Mouse (Mus musculus) midbrain, embryonic 11.5 days (tissue): ENCODE data around the gene Vps33b. TPM values are rescaled to one million over a fixed set of nuclear protein-coding genes. Genes with fewer than 3 reads are reported as not detected.

Experiments
- ATAC-seq: fragments of 200-750 bp; cut with Nextera tagmentation; 2 replicates; pipeline ENCODE4 v1.8.0; 2017; ENCODE audit warnings: moderate TSS enrichment, moderate library complexity; ENCODE audit not compliant: low FRiP score
- DNase-seq: peaks from one replicate; pipeline ENCODE4 v3.0.0; 2015; ENCODE audit warnings: low spot score; ENCODE audit errors: missing footprints
- H3K27ac ChIP-seq: fragments of 300-500 bp; sonication (generic); 2 replicates; pipeline ENCODE4 v1.5.1; 2014; ENCODE audit warnings: low read depth, low read length
- H3K27me3 ChIP-seq: fragments of 300-500 bp; sonication (generic); 2 replicates; pipeline ENCODE4 v1.6.1; 2014; ENCODE audit warnings: mild to moderate bottlenecking, low read length, moderate library complexity, mixed read lengths; ENCODE audit not compliant: control insufficient read depth, insufficient read depth
- H3K36me3 ChIP-seq: fragments of 300-500 bp; sonication (generic); 2 replicates; pipeline ENCODE4 v1.6.1; 2014; ENCODE audit warnings: mild to moderate bottlenecking, low read length, moderate library complexity, mixed read lengths; ENCODE audit not compliant: control insufficient read depth, insufficient read depth
- H3K4me1 ChIP-seq: fragments of 300-500 bp; sonication (generic); 2 replicates; pipeline ENCODE4 v1.6.1; 2014; ENCODE audit warnings: low read length; ENCODE audit not compliant: control insufficient read depth, insufficient read depth
- H3K4me2 ChIP-seq: fragments of 300-500 bp; sonication (generic); 2 replicates; pipeline ENCODE4 v1.6.1; 2014; ENCODE audit warnings: mild to moderate bottlenecking, moderate library complexity
- H3K4me3 ChIP-seq: fragments of 300-500 bp; sonication (generic); 2 replicates; pipeline ENCODE4 v1.5.1; 2014; ENCODE audit warnings: low read depth, low read length
- H3K9ac ChIP-seq: fragments of 300-500 bp; sonication (generic); 2 replicates; pipeline ENCODE4 v1.6.1; 2014; ENCODE audit warnings: low read length
- H3K9me3 ChIP-seq: fragments of 300-500 bp; sonication (generic); 2 replicates; pipeline ENCODE4 v1.6.1; 2016; ENCODE audit warnings: low read length; ENCODE audit not compliant: control insufficient read depth
- WGBS: fragments of 180-500 bp; shearing (Covaris S2); extraction: QIAGEN DNeasy Blood & Tissue Kit; methylation state at CpG from one replicate; pipeline ENCODE4 v1.1.7; 2014; 5-methylcytosine and 5-hydroxymethylcytosine counted together
- polyA plus RNA-seq: library from polyadenylated mRNA; unstranded; fragments of >200 nt; fragmentation: Nextera tagmentation; extraction: Ambion mirVana; gene quantifications from 2 replicates; pipeline ENCODE4 v1.2.1, GENCODE M21; 2014

Vps33b gene
- polyA plus RNA-seq, 1 experiment from 2014 or later, result 12.6 TPM

DNA sequence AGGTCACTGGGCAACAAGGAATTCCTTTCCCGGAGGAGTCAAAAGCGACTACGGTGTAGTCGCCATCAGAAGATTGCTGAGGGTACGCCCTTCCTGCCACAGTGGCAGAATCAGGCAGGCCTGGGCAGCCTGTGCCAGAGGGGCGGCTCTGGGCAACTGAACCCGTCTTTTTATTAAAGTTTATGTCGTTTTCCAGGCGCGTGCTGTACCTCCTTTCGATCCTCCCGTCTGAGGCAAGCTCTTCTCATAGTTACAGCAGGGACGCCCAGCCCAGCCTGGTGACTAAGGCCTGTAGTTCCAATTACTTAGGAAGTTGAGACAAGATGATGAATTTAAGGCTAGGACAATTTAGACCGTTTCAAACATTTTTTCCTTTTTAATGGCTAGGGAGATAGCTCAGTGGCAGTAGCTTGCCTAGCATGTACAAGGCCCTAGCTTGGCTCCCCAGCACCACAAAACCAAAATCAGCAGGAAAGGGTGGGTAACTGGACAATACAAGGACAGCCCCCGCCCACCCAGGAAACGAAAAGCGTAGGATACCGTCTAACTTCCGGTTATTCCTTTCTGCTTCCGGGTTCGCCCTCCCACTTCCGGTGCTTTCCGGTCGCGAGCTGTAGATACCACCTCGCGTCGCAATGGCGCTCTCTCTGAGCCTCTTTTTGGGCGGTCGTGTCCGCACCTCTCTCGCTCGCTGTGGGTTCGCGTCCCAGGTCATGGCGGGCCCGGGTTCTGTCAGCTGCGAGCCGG, 8.7 kb upstream of the Vps33b start, which contains the start of gene Ngrn:
Ngrn (plus strand) TSS at position 591 of the 747 bp plus-strand sequence.
- H3K36me3 ChIP-seq, result peaks cover 3% of the 10 kb centered on the region; the same call in 1 of the 2 replicates
- DNase-seq, result peak; percentile 98
- peak within 1 kb of the TSS; percentile 20; the same call in 1 of the 2 replicates for H3K27ac ChIP-seq

DNA sequence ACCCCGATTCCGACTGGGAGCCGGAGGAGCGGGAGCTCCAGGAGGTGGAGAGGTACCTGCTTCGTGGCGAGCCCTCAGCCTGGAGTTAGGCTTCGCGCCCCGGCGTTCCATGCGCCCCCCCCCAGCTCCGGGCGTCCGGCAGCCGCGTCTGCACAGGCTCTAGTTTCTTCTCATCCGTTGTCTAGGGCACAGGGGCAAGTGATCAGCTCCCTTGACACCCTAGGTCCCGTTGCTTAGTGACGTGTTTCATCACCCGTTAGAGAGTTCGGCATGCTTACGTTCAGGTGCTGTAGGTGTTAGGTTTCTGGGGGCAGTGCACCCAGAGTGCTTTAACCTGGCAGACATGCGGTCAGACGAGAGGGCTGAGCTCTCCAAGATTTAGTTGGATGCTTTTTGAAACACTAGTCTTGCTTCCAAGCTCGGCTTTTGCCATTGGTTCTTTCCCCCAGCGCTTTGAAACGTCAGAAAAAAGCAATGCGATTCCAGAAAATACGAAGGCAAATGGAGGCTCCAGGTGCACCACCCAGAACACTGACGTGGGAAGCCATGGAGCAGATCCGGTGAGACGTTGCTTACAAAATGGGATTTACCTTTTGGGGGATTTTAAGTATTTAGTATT, 8.0 kb upstream of the Vps33b start:
- peaks cover 3% of the 10 kb centered on the region; the same call in 1 of the 2 replicates for H3K36me3 ChIP-seq
- H3K4me1 ChIP-seq, result peaks cover 10% of the 10 kb centered on the region
- DNase-seq, result no peak
- peak overlapping the region; percentile 20; the same call in 1 of the 2 replicates for H3K27ac ChIP-seq
- H3K4me2 ChIP-seq, result peak overlapping the region; percentile 78
- no peak; the same call in 1 of the 2 replicates for ATAC-seq
- peak overlapping the region; percentile 89 for H3K4me3 ChIP-seq
- H3K9me3 ChIP-seq, result no peaks in the 10 kb centered on the region
- no peaks in the 10 kb centered on the region for H3K27me3 ChIP-seq
- 2% methylated on average over 32 of the region's 32 CpGs for WGBS
- H3K9ac ChIP-seq, result peak overlapping the region; percentile 87

More for the DNA sequence above, 8.7 kb upstream of the Vps33b start, which contains the start of gene Ngrn:
- Histone ChIP-seq H3K4me3 (peak within 1 kb of the TSS; percentile 89), H3K4me2 (peak within 1 kb of the TSS; percentile 78), H3K27me3 (no peaks in the 10 kb centered on the region), H3K9me3 (no peaks in the 10 kb centered on the region), H3K9ac (peak within 1 kb of the TSS; percentile 87), H3K4me1 (peaks cover 10% of the 10 kb centered on the region)
- WGBS, result 26% methylated on average over 40 of the region's 40 CpGs
- peak; percentile 89 for ATAC-seq

DNA sequence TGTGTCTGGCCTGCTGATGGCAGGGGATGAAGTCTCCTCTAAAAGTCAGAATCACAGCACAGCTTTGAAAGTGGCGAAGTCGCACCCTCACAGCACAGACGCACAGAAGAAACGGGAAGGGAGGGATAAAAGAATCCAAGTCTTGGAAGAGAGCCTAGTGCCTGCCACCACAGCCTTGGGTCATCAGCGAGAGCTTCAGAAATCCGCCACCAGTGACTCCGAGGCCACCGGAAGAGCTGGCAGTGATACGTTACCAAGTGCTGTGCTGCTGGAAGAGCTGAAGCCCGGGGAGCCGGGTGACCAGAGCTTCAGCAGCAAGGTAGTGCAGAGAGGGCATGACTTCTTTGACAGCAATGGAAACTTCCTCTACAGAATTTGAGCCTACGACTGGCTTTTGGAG, 4.8 kb upstream of the Vps33b start:
- Histone ChIP-seq H3K9me3 (no peaks in the 10 kb centered on the region), H3K27ac (no peak overlapping the region), H3K4me3 (no peak overlapping the region), H3K4me2 (no peak overlapping the region), H3K27me3 (no peaks in the 10 kb centered on the region), H3K36me3 (peaks cover 5% of the 10 kb centered on the region; the same call in 1 of the 2 replicates), H3K9ac (no peak overlapping the region), H3K4me1 (peaks cover 10% of the 10 kb centered on the region)
- ATAC-seq (no peak), DNase-seq (no peak)
- whole genome bisulfite sequencing, result 97% methylated on average over 12 of the region's 12 CpGs

DNA sequence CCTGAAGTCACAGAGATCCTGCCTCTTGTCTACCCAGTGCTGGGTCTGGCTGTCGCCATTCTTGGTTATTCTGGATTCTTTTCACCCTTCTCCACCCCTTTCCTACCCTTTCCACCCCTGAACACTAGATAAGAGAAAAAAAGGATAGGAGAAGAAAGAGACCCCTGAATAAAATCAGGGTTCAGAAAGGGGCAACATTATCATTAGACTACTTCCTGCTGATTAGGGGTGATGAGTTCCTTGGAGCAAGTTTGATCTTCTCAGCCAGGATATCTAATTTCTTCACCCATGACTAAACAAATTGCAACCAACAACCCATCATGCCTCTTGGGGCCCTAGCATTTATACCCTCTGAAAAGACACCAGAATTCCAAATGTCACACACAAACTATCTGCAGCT, 1.7 kb upstream of the Vps33b start:
- H3K9me3 ChIP-seq, result no peaks in the 10 kb centered on the region
- no peak overlapping the region for H3K27ac ChIP-seq
- no peak overlapping the region for H3K9ac ChIP-seq
- ATAC-seq, result no peak
- no peaks in the 10 kb centered on the region for H3K27me3 ChIP-seq
- peak; percentile 39 for DNase-seq
- no peak overlapping the region for H3K4me3 ChIP-seq
- peaks cover 5% of the 10 kb centered on the region; the same call in 1 of the 2 replicates for H3K36me3 ChIP-seq
- WGBS, result 76% methylated on average over 1 of the region's 1 CpGs
- H3K4me1 ChIP-seq, result peaks cover 11% of the 10 kb centered on the region
- H3K4me2 ChIP-seq, result no peak overlapping the region

DNA sequence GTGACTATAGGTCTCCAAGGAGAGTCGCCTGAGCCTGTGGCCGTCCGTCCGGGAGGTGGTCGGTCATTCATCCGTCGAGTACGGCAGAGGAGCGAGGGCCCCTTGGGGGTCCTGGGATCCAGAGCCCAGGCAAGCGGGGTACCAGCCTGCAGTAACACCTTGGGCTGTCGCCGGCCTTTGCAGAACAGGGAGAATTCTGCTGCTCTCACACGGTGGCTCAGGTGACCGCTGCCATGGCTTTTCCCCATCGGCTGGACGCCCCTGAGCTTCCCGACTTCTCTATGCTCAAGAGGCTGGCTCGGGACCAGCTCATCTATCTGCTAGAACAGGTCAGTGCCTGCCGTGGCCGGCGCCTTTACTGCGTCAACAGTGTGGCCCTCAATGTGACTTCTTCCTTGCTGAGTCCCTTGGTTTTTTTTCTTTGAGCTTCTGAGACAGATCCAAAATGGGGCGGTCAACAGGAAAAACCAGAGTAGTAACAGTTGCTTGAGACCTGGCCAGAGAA, 354 bp downstream of the Vps33b start:
- Histone ChIP-seq H3K9me3 (peaks cover 8% of the 10 kb centered on the region), H3K4me3 (peak overlapping the region; percentile 89), H3K27me3 (no peaks in the 10 kb centered on the region), H3K4me2 (peak overlapping the region; percentile 88), H3K36me3 (peaks cover 17% of the 10 kb centered on the region), H3K9ac (peak overlapping the region; percentile 80), H3K27ac (no peak overlapping the region), H3K4me1 (peaks cover 11% of the 10 kb centered on the region)
- DNase-seq, result no peak
- ATAC-seq, result peak; percentile 62; the same call in 1 of the 2 replicates
- under 1% methylated on average over 23 of the region's 23 CpGs for WGBS

DNA sequence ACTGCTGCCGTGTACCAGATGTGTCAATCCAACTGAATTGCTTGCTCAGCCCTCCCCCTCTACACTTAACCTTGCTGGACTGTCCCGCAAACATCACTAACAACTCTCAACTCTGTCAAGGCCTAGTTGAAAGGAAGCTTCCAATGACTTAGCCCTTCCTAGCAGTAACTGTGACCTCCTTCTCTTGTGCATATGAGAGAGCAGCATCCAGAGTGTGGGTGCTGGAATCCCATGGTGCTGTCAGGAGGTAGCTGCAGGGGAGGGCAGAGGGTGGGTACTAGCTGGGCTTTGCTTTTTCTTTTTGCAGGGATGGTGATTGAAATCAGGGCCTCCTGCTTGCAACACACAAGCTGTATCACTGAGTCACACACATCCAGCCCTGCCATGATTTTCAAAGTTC, 4.0 kb downstream of the Vps33b start:
- Histone ChIP-seq H3K36me3 (peaks cover 25% of the 10 kb centered on the region), H3K9ac (no peak overlapping the region), H3K4me1 (peaks cover 11% of the 10 kb centered on the region), H3K27me3 (no peaks in the 10 kb centered on the region), H3K4me2 (no peak overlapping the region), H3K4me3 (no peak overlapping the region), H3K9me3 (peaks cover 14% of the 10 kb centered on the region), H3K27ac (no peak overlapping the region)
- no peak for DNase-seq
- no peak for ATAC-seq
- 93% methylated on average over 2 of the region's 2 CpGs for WGBS

DNA sequence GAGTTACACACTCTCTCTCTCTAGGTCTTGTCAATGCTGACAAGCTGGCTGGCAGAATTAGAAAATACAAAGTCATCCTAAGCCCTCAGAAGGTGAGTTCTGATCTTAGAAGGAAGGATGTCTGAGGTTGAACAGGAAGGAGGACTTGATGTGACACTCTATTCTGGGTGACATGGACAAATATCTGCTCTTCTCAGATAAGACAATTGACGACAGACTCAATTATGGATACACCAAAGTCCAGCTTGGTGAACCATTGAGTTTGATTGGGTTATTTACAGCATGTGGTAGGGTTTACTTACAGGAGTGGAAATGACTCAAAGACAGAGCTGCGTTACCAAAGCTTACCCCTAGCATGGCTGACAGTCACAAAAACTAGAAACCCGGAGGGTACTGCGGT, 6.9 kb downstream of the Vps33b start:
- Histone ChIP-seq H3K9me3 (peaks cover 14% of the 10 kb centered on the region), H3K4me3 (no peak overlapping the region), H3K9ac (no peak overlapping the region), H3K4me1 (no peaks in the 10 kb centered on the region), H3K27me3 (no peaks in the 10 kb centered on the region), H3K4me2 (no peak overlapping the region), H3K27ac (no peak overlapping the region), H3K36me3 (peaks cover 25% of the 10 kb centered on the region)
- DNase-seq, result peak; percentile 53
- ATAC-seq, result no peak
- 91% methylated on average over 4 of the region's 4 CpGs for WGBS

DNA sequence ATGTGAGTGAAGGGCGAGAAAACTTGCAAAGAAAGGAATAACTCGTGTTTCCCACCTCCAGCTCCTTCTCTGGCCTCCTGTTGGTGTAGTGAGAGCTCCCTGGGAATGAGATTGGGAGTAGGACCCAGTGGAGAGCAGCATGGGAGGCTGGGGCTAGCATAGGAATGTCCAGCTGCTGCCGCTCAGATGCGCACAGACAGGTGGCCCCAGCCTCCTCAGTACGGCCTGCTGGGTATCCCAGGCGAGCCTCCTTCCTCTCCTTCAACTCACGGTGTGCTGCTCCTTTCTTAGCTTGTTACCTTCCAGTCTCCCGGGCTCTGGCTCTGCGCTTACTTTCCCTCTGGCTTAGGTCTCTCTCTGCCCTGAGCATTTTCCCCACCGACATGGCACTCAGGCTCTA, 10.6 kb downstream of the Vps33b start:
- no peak overlapping the region for H3K27ac ChIP-seq

DNA sequence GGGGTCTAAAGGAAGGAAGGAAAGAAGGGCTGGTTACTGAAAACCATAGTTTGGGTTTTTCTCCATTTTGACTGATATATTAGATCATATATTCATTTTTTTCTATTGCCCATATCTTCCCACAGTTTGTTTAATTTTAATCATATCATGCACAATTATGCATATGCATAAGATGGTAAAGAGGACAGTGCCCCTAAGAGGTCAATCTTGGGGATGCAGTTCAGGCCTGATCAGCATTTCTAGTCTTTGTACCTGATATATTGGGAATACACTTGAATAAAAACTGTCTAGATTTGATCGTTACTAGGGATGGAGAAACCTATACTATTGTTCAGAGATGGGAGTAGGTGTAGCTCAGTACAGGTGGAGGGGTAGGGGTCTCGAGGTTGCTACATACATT, 11.5 kb downstream of the Vps33b start:
- Histone ChIP-seq H3K27ac (no peak overlapping the region), H3K9me3 (no peaks in the 10 kb centered on the region), H3K9ac (no peak overlapping the region), H3K27me3 (no peaks in the 10 kb centered on the region), H3K4me3 (no peak overlapping the region), H3K36me3 (peaks cover 3% of the 10 kb centered on the region; the same call in 1 of the 2 replicates), H3K4me1 (no peaks in the 10 kb centered on the region), H3K4me2 (no peak overlapping the region)
- DNase-seq (no peak), ATAC-seq (no peak)
- 92% methylated on average over 2 of the region's 2 CpGs for WGBS

More for the DNA sequence above, 10.6 kb downstream of the Vps33b start:
- H3K9ac ChIP-seq, result no peak overlapping the region
- no peak overlapping the region for H3K4me2 ChIP-seq
- no peaks in the 10 kb centered on the region for H3K4me1 ChIP-seq
- ATAC-seq (no peak), DNase-seq (no peak)
- H3K36me3 ChIP-seq, result peaks cover 8% of the 10 kb centered on the region
- no peaks in the 10 kb centered on the region for H3K27me3 ChIP-seq
- no peak overlapping the region for H3K4me3 ChIP-seq
- H3K9me3 ChIP-seq, result peaks cover 3% of the 10 kb centered on the region; the same call in 1 of the 2 replicates
- 86% methylated on average over 10 of the region's 10 CpGs for WGBS
